Mouse (Mus musculus) heart, postnatal 0 days (tissue): ENCODE results near the gene Olfr1199.

ENCODE experiments used
- CTCF ChIP-seq: IDR thresholded peaks from 2 replicates; pipeline ENCODE4 v1.5.1; 2016; ENCODE audit warnings: antibody characterized with exemption, control low read depth, low read depth
- EP300 ChIP-seq: IDR thresholded peaks from 2 replicates; pipeline ENCODE4 v1.6.1; 2016; ENCODE audit warnings: antibody characterized with exemption, low read depth

DNA sequence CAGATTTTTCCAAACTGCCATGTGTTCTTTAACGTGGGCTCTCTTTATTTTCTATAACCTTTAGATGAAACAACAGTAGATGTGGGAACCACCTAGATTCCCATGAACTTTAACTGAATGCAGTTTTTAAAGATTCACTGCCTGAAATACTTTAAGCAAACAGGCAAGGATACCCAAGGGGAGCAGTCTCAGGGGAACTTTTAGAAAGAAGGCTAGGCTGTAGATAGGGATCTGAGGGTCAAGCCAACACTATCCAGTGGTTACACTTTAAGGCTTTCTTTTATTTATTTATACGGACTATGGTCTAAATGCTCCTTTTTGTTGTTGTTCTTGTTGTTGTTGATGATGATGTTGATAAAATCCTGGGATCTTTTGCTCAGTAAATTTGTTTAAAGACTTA, 10.1 kb upstream of the Olfr1199 start, which contains the start of gene Olfr1200:
- TF ChIP-seq EP300, result no peak
- TF ChIP-seq CTCF, result no peak
